Mouse (Mus musculus) macrophage (primary cell): ENCODE data around the gene Yipf4. TPM values are rescaled to one million over a fixed set of nuclear protein-coding genes. Genes with fewer than 3 reads are reported as not detected.
"Not testable (repeated sequence)": the region's sequence is repeated elsewhere in the genome, so short reads cannot be mapped to it uniquely, and the experiment has no call there.

Experiments
- H3K27ac ChIP-seq: fragments of 350-480 bp; formaldehyde crosslinking; 2 replicates; pipeline ENCODE4 v1.9.0; 2021
- H3K36me3 ChIP-seq: fragments of 350-480 bp; formaldehyde crosslinking; 2 replicates; pipeline ENCODE4 v1.9.0; 2021; ENCODE audit errors: inconsistent target
- H3K4me3 ChIP-seq: fragments of 350-480 bp; formaldehyde crosslinking; 2 replicates; pipeline ENCODE4 v1.9.0; 2021; ENCODE audit errors: inconsistent target
- H3K79me2 ChIP-seq: fragments of 350-480 bp; formaldehyde crosslinking; 2 replicates; pipeline ENCODE4 v1.9.0; 2021; ENCODE audit errors: inconsistent target
- WGBS: methylation state at CpG from one replicate; pipeline ENCODE4 v1.1.7; 2026; ENCODE audit warnings: inconsistent platforms; ENCODE audit not compliant: missing documents; 5-methylcytosine and 5-hydroxymethylcytosine counted together
- polyA plus RNA-seq: library from polyadenylated mRNA; stranded (reverse); fragments of 250-400 nt; gene quantifications from 3 replicates; pipeline ENCODE4 v1.2.4, GENCODE M21; 2018; ENCODE audit warnings: inconsistent platforms
- total RNA-seq, 78 experiments: library from RNA; depleted of rRNA; stranded (reverse); fragments of 250-400 nt; gene quantifications; 1 replicate in 9 of 78; 2 replicates in 24 of 78; 3 replicates in 43 of 78; 4 replicates in 2 of 78; pipeline ENCODE4 v1.2.4; 2018; ENCODE audit warnings: inconsistent platforms in 56 of 78

Gene Yipf4
- 10 to 100 TPM in 11 of 26 experiments, 1 to 10 TPM in 15; 4.7 to 21.9 (median 9.5) TPM for total RNA-seq (2018; cell fraction: chromatin; rRNA removed)
- total RNA-seq (2018; cell fraction: cytosol; rRNA removed) = 10 to 100 TPM; 34.2 to 57.1 (median 44.9) TPM
- 10 to 100 TPM; 11.8 to 47.0 (median 25.9) TPM for total RNA-seq (2018; cell fraction: nucleus; rRNA removed)
- 33.6 to 50.1 TPM (median 43.6 TPM) in 3 replicates for polyA plus RNA-seq

DNA sequence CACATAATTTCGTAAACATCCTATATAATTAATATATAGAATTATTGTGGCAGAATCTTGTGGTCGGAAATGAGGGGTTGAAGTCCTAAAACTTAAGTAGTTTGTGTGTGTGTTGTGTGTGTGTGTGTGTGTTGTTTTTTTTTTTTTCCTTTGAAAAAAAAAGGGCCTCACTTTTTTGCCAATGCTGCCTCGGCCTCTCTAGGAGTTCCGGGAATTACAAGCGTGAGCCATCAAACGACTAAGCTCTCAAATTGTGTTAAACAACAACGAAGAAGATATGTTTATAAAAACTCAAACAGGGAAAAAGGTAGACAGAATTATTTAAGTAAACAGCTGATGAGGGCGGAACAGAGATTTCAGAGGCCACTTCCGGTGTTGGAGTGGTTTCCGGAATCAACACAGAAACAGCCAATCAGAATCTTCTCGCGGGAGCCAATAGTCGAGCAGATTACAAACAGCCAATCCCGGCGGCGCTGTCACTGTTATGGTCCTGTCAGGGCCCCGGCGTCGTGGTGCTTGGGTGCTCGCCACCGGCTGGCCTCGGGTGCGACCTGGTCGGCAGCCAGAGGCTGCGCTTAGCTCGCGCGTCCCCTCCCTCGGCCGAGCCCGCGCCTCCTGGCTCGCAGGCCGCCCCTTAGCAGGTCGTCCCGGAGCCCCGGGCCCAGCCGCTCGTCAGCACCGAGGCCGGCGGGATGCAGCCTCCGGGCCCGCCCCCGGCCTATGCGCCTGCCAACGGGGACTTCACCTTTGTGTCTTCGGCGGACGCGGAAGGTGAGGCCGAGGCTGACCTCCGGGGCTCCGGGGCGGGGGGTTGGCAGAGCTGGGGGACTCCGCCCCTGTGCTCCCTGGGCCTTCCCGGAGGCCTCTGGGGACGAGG lies at the start of gene Yipf4:
Gene Yipf4 (plus strand): TSS at position 470 of the 877 bp plus-strand sequence.
- WGBS = 2% methylated on average over 56 of the region's 58 CpGs
- H3K36me3 ChIP-seq = peaks cover 16% of the 10 kb centered on the region; the same call in 1 of the 2 replicates

GRCm38 (mm10) chr17:74440486-74440885 lies 48.8 kb upstream of the Yipf4 start:
- Histone ChIP-seq H3K4me3 (no peak overlapping the region), H3K27ac (peak overlapping the region; percentile 32), H3K36me3 (peaks cover 24% of the 10 kb centered on the region), H3K79me2 (no peaks in the 10 kb centered on the region)
- 8% methylated on average over 5 of the region's 5 CpGs for WGBS

More for the DNA sequence above, at the start of gene Yipf4:
- Histone ChIP-seq H3K27ac (peak within 1 kb of the TSS; percentile 36), H3K4me3 (peak within 1 kb of the TSS; percentile 61), H3K79me2 (peaks cover 23% of the 10 kb centered on the region)

DNA sequence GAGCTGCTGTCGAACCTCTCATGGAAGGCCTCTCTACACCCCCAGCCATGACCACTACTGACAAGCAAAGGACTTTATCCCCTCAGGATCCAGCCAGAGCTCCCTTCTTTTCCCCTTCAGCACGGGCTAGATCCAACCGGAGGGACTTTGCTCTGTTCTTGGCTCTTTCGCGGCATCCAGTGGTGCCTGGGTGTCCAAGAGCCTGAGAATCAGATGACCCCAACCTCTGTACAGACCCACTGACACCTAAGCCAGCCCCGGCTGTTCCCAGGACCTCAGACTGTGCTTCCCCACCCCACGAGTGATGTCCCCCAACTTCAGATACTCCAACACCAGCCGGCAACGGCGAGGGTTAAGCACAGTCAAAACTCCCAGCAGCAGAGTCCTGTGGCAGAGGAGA lies 39.5 kb upstream of the Yipf4 start:
- Histone ChIP-seq H3K79me2 (peaks cover 7% of the 10 kb centered on the region; the same call in 1 of the 2 replicates), H3K36me3 (peaks cover 38% of the 10 kb centered on the region), H3K4me3 (no peak overlapping the region), H3K27ac (no peak overlapping the region)
- WGBS = 94% methylated on average over 8 of the region's 10 CpGs

DNA sequence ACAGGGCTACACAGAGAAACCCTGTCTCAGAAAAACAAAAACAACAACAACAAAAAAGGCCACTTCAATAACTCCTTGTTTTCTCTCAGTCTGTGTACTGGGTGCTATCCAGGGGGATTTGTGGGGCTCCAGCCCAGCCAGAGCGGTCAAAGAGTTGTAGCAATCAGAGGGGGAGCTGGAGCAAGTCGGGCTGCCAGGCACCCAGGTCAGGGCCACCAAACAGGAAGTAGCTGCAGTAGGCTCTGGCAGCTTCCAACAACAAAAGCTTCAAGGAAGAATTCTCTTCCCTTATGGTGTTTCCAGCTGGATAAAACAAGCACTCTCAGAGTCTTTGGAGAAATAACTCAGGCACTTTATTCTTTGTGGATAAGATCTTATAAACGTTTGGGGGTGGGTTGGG lies 35.4 kb upstream of the Yipf4 start:
- H3K36me3 ChIP-seq = peaks cover 7% of the 10 kb centered on the region; the same call in 1 of the 2 replicates
- no peak overlapping the region for H3K4me3 ChIP-seq
- WGBS = 65% methylated on average over 3 of the region's 3 CpGs
- H3K79me2 ChIP-seq = peaks cover 46% of the 10 kb centered on the region
- peak overlapping the region; percentile 72 for H3K27ac ChIP-seq

- peaks cover 7% of the 10 kb centered on the region; the same call in 1 of the 2 replicates for H3K36me3 ChIP-seq
- no peak overlapping the region for H3K4me3 ChIP-seq
- 44% methylated on average over 1 of the region's 1 CpGs for WGBS
- peaks cover 46% of the 10 kb centered on the region for H3K79me2 ChIP-seq
- H3K27ac ChIP-seq = peak overlapping the region; percentile 72
These were observed 34.6 kb upstream of the Yipf4 start for GRCm38 (mm10) chr17:74454660-74455059.

GRCm38 (mm10) chr17:74455426-74455825 lies 33.9 kb upstream of the Yipf4 start:
- Histone ChIP-seq H3K4me3 (no peak overlapping the region), H3K27ac (peak overlapping the region; percentile 72), H3K79me2 (peaks cover 46% of the 10 kb centered on the region), H3K36me3 (peaks cover 7% of the 10 kb centered on the region; the same call in 1 of the 2 replicates)
- 83% methylated on average over 4 of the region's 4 CpGs for WGBS

- 97% methylated on average over 5 of the region's 5 CpGs for WGBS
- Histone ChIP-seq H3K27ac (no peak overlapping the region), H3K36me3 (peaks cover 6% of the 10 kb centered on the region; the same call in 1 of the 2 replicates), H3K4me3 (no peak overlapping the region), H3K79me2 (peaks cover 46% of the 10 kb centered on the region)
These were observed 32.5 kb upstream of the Yipf4 start for GRCm38 (mm10) chr17:74456825-74457224.

GRCm38 (mm10) chr17:74457972-74458677 lies 31.2 kb upstream of the Yipf4 start:
- H3K27ac ChIP-seq = peak overlapping the region; percentile 62
- H3K79me2 ChIP-seq = peaks cover 46% of the 10 kb centered on the region
- peak overlapping the region; percentile 35 for H3K4me3 ChIP-seq
- no peaks in the 10 kb centered on the region for H3K36me3 ChIP-seq
- WGBS = 73% methylated on average over 8 of the region's 10 CpGs

GRCm38 (mm10) chr17:74458711-74459408 lies 30.4 kb upstream of the Yipf4 start, which contains the start of gene Nlrc4:
Gene Nlrc4, minus strand, starts transcription at chr17:74459142.
- H3K79me2 ChIP-seq = peaks cover 41% of the 10 kb centered on the region
- no peaks in the 10 kb centered on the region for H3K36me3 ChIP-seq
- peak within 1 kb of the TSS; percentile 35 for H3K4me3 ChIP-seq
- WGBS = 19% methylated on average over 7 of the region's 8 CpGs
- peak within 1 kb of the TSS; percentile 62 for H3K27ac ChIP-seq

DNA sequence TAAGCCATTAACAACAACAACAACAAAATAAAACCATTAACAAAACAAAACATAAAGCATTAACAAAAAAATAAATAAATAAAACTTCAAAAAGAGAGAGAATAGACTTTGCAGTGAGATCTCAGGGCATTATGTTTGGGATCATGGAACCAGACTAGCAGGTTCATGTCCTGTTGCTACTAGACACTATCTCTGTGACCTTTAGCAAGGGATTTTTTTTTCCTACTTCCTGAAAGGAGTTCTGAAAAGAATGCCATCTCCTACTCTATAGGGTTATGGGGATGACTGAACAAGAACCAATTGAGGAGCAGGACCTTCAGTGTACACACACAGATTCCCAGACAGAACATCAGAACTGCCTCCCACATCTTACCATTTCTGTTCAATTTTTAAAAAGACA lies 25.8 kb upstream of the Yipf4 start:
- Histone ChIP-seq H3K79me2 (peaks cover 3% of the 10 kb centered on the region; the same call in 1 of the 2 replicates), H3K36me3 (no peaks in the 10 kb centered on the region), H3K27ac (no peak overlapping the region), H3K4me3 (no peak overlapping the region)

DNA sequence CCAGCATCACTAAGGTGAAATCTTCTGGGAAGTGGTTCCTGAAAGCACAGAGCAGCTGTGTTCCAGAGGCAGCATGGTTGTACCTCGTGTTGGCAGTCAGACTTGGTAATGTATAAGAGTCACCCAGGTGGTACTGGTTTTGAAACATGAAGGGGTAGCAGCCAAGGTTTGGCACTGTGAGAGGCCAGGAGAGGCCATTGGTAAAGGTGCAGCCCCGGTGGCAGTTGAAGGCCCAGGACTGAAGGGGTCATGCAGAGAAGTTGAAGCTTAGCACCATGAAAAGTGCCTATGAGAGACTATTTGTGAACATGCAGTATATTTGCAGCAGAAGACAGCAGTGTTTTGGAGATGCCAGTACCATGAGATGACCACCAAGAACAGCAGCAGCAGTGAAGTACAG lies 21.3 kb upstream of the Yipf4 start:
- not testable (repeated sequence) for H3K4me3 ChIP-seq, H3K79me2 ChIP-seq, H3K36me3 ChIP-seq, H3K27ac ChIP-seq
- WGBS = 89% methylated on average over 2 of the region's 2 CpGs

- H3K27ac ChIP-seq, H3K79me2 ChIP-seq, H3K36me3 ChIP-seq, H3K4me3 ChIP-seq: not testable (repeated sequence)
- 87% methylated on average over 6 of the region's 6 CpGs for WGBS
These were observed 19.2 kb upstream of the Yipf4 start for GRCm38 (mm10) chr17:74470133-74470532.

GRCm38 (mm10) chr17:74480361-74481069 lies 8.8 kb upstream of the Yipf4 start:
- H3K79me2 ChIP-seq = no peaks in the 10 kb centered on the region
- H3K36me3 ChIP-seq = no peaks in the 10 kb centered on the region
- no peak overlapping the region for H3K4me3 ChIP-seq
- WGBS = 95% methylated on average over 14 of the region's 14 CpGs
- no peak overlapping the region for H3K27ac ChIP-seq

DNA sequence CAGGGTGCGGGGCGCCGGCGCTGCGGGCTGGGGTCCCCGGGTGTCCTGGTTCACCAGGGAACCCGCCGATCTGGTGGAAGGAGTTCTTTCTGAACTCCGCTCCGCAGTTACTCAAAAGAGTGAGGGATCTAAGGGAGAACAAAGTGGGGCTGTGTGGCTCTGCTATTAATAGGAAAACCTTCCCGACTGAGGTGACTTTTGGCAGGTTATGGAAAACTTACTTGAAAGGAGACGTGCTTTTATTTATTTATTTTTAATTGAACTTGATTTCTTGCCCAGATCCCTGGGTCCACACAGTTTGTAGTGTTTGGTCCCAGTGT lies 568 bp downstream of the Yipf4 start:
- H3K27ac ChIP-seq = 0 out of 2 replicates have a peak overlapping the region, but pooled peaks have one; percentile 10
- H3K4me3 ChIP-seq = peak overlapping the region; percentile 61
- H3K79me2 ChIP-seq = peaks cover 23% of the 10 kb centered on the region
- H3K36me3 ChIP-seq = peaks cover 21% of the 10 kb centered on the region; the same call in 1 of the 2 replicates
- under 1% methylated on average over 12 of the region's 12 CpGs for WGBS
